Mouse (Mus musculus) gastrocnemius, postnatal 10 days (tissue): ENCODE data around the gene Cryzl2. TPM values are rescaled to one million over a fixed set of nuclear protein-coding genes. Genes with fewer than 3 reads are reported as not detected.
A peak's percentile ranks its signal among the peaks of the same experiment; 100 is the strongest.

ENCODE experiments used
- DNase-seq: peaks from one replicate; pipeline ENCODE4 v3.0.0; 2021; ENCODE audit warnings: mixed read lengths
- total RNA-seq, 2 experiments: library from RNA; stranded (reverse); gene quantifications; 2 replicates each; pipeline ENCODE4 v1.2.3; 2021

The Cryzl2 gene
- total RNA-seq, 2 experiments from 2014 or later, result 2.8 to 3.9 TPM

DNA sequence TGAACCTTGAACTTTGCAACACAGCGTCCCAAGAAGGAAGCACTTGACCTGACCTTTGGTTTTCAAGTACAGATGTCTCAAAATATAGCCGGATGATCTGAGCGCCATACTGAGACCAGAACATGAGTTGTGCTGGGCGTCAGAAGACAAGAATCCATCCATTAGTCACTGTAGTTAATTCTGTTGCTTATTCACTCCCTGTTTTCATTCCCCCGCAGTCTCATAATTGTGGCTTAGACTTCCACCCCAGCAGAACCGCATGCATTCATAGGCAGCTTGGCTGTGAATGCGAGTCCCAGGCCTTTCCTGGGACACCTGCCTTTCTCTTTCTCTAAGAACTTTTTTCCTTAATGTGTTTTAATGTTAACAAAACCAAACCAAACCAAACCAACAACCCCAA is 14.3 kb downstream of the Cryzl2 start:
- DNase-seq, result no peak

- no peak for DNase-seq
Measured at GRCm38 (mm10) chr1:157474865-157475264, 16.5 kb downstream of the Cryzl2 start.

GRCm38 (mm10) chr1:157476231-157476630 is 17.9 kb downstream of the Cryzl2 start:
- DNase-seq, result no peak

- no peak for DNase-seq
Measured at GRCm38 (mm10) chr1:157480090-157480489, 21.7 kb downstream of the Cryzl2 start.

GRCm38 (mm10) chr1:157480901-157481300 is 22.5 kb downstream of the Cryzl2 start:
- no peak for DNase-seq

- no peak for DNase-seq
Measured at GRCm38 (mm10) chr1:157481666-157482065, 23.3 kb downstream of the Cryzl2 start.

DNA sequence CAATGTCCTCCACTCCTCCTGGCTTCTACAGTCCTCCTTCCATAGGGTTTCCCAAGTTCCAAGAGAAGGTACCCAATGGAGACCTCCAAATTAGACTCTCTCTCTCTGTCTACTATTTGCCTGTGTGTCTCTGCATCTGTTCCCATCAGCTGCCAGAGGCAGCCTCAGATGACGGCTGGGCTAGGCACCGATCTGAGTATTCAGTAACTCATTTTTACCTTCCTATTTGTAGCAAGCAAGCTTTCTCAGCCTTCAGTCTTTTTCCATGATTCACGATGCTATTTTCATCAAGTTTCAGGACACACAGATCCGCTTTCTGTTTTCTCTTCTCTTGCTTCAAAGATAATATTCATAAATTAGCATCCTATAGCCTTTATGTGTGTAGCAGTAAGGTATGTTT is 25.8 kb downstream of the Cryzl2 start:
- DNase-seq, result no peak

GRCm38 (mm10) chr1:157500657-157501056 is 42.3 kb downstream of the Cryzl2 start:
- DNase-seq, result no peak

GRCm38 (mm10) chr1:157501352-157501945 is 43.1 kb downstream of the Cryzl2 start:
- DNase-seq, result no peak

DNA sequence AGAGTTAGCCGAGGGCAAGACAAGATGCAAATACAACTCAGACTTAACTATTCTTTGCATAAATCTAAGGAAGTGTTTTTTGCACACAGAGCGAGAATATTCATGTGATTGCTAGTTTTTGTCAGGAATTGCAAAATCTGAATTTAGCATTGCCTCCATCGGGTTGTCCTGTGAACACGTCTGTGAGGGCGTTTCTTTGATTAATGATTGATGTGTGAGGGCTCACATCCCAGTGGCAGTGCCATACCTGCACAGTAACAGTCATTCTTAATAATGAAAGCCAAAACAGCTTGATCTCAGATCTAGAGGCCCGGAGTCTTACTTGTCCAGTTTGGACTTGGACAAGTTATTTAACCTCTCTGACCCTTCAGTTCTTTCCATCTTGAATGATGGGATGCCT is 44.7 kb downstream of the Cryzl2 start:
- DNase-seq, result no peak

DNA sequence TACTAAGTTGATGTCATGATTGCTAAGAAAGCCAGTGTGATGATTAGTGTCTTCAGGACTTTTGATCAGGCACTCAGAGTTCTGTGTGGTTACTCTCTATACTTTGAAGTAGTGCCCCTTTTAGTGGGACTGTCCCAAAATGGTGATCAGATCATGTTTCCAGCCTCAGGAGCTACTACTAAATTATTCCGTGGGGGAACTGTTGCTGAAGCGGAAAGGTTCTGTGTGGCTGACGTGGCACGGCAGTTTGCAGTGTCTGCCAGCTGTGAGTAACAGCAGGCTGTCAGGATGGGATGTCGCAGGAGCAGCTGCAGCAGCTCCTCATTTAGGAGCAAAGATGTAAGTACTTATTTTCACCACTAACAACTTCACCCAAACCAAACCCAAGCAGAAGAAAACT is 48.1 kb downstream of the Cryzl2 start, which contains the start of gene Sec16b:
TSS of gene Sec16b (plus strand) at position 207 of the 400 bp plus-strand sequence.
- DNase-seq, result peak; percentile 53

- DNase-seq, result no peak
Measured at GRCm38 (mm10) chr1:157506995-157507595, 48.7 kb downstream of the Cryzl2 start.

GRCm38 (mm10) chr1:157507814-157508213 is 49.4 kb downstream of the Cryzl2 start:
- peak; percentile 48 for DNase-seq

DNA sequence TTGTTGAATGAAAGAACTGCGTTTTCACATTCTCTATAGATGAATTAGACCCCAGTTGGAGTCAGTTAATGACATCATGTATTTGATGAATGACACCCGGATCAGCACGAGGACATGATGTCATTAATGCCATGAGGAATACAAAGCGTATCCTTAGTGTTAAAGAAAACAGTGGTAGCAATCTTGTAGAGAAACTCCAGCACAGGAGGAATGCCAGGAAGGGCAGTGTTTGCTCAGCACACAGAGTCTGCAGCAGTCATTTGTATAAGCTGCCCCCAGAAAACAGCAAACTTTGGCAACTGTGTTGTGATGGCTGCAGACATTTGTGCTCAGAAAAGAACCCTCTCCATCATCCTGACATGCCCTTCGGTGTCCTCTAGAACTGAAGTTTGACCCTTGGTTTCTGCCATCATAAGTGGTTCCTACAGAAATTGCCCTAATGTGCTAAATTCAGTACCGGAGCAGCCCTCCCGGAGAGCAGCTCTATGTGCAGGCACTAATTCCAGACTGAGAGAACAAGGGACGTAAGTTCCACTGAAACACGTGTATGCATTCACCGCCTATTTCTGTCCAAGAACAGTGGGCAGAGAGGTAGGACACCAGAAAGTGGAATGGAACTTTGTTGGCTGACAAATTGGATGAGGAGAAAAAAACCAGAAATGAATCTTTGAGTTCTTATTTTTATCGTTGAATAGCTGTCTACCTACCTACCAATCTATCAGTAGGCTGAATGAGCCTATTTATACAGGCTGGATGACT is 54.5 kb downstream of the Cryzl2 start:
- DNase-seq, result no peak

DNA sequence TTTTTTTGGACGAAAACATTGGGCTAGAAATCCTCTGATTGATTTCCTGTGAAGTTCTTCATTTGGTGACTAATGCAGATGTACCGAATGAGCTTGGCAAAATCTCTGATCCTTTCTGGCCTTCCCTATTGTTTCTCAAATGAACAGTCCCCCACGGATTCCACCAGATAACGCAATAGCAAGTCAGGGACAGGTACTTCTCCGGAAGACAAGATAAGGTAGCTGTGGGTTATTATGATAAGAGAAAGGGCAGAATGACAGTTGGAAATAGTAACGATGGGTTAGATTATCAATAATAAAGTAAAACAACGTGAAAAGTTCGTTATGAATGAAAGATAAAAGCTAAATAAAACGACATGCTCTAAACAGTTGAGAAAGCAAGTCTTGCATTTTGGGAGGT is 55.2 kb downstream of the Cryzl2 start:
- no peak for DNase-seq

- DNase-seq, result no peak
Measured at GRCm38 (mm10) chr1:157514298-157514697, 55.9 kb downstream of the Cryzl2 start.

DNA sequence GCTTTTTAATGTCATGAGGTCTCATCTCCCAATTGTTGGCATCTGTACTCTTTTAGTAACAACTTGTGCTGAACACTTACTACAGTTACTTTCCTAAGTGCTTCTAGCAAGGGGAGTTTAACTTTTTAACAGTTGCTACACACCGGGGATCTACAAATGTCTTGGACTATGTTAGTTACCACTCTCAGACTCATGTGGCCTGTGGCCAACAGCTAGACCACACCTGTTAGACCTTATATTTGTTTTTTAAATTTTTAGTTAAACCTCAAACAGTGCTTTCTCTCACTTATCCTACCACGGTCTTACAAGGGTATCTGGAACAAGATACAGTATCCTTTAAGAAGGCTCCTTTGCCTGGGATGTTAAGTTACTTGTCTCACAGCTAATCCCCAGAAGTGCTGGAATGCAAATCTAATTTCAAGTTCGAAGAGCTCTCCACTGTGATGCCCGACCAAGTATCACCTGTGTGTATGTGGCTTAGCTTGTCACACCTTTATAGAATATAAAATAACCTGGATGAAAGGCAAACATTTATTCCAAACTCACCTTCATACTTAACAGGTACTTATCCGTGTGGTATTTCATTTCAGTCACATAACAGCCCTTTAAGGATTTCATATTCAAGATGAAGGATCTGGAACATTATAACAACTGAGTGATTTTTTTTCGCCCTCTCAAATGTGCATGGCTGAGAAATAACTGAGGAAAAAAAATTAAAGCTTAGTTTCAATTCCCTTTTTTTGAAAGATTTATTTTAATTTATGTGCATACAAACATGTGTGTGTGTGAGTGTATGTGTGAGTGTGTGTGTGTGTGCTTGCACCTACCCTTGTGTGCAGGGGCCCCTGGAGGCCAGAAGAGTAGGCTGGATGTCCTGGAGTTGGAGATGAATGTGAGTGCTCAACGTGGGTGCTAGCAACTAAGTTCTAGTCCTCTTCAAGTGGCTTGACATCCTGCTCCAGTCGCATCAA is 58.7 kb downstream of the Cryzl2 start:
- DNase-seq, result no peak

DNA sequence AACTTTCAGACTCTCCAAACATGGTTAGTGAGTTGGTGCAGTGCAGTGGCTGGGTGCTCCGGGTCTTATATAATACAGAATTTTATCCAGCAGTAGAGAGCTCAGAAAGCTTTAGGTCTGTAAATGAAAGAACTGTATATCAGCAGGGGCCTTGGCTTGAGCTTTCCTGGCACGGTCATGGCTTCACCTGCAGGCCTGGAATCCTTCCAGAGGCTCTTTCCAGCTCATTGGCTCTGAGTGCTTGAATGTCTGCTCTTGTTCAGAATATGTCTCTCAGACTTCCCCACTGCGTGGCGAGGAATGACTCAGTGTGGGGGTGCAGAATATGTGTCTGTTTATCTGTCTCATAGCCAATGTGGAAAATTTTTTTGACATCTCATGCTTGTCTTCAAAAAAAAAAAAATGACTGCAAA is 59.7 kb downstream of the Cryzl2 start:
- DNase-seq, result no peak

DNA sequence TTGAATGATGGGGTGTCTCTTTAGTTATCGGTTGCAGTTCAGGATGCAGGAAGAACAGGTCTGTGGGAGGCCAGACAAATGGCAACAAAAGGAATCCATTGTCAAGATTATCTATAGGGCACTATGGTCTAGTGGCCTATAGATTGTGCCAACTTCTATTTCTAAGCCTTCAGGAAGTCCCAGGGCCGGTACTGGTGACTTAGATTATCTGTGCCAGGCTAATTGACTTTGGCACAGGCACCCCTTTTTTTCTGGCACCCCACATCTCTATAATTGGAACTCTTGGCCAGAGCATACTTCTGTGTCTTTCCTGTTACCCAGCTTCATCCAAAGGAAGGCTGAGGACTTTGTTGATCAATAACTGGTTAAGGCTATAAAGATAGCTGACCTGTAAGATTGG is 61.0 kb downstream of the Cryzl2 start:
- no peak for DNase-seq

GRCm38 (mm10) chr1:157522322-157522721 is 63.9 kb downstream of the Cryzl2 start:
- no peak for DNase-seq

GRCm38 (mm10) chr1:157524775-157525174 is 66.4 kb downstream of the Cryzl2 start:
- DNase-seq, result no peak

DNA sequence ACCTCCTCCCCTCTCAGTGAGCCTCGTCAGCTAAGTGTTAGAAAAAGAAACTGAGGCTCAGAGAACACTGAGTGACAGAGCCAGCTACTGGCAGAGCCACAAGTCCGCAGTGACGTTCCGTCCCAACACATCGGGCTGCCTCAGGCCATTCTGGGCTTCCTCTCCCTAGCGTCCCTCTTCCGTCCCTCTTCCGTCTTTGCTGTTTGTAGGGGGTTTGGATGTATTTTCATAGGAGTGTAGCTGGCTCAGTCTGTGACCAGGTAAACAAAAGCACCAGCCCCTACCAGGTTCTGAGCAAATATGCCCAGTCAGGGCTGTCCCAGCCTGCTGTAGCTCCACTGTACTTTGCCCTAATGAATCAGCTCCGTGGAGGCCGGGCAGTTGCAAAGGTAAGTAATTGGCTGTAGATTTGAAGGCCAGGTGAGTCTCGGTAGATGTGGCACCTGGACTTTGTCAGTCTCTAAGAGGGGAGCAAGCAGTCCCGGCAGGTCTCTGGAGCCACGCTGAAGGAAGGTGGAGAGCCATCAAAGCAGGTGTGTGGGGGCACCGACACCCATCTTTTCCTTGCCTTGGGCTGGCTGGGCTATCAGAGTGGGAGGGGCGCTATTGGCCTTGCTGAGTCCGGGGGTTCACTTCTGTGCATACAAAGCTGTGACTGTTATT is 67.4 kb downstream of the Cryzl2 start:
- no peak for DNase-seq
